Mouse (Mus musculus): Measurements from ENCODE around the gene Gm28308.

DNA sequence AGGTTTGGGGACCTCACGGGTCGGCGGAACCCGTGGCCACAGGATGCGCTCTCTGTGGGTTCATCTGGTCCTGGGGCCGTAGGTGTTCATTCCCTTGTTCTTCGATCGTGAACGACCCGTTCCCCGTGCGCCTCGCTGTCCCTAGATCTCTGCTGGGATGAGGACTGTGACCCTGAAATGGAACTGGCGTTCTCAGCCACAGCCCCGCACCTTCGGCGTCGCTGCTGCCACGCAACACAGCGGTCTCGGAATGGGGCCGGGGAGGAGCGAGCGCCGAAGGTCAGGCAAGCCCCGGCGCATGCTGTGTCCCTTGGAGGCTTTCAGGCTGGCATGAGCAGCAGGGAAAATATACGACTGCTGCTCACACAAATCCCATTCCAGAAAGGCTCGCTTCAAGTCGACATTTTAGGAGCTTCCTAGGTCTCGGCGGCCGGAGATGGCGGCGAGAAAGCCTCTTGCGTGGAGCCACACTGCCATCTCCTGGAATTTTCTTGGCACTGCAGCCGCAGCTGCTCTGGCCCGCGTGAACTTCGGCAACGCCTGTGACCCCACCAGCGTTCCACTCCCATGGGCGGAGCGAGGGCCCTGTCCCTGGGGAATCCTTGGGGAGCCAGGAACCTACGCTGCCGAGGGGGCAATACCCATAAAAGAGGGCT is 8.3 kb upstream of the Gm28308 start, which contains the start of gene Hoxa7:
- TF ChIP-seq CTCF (IDR thresholded peaks at IDR 0.05; ENCODE audit: extremely low read depth, insufficient read depth, insufficient read length, insufficient replicate concordance) (peak; percentile 94), POLR2A (IDR thresholded peaks at IDR 0.05; ENCODE audit: low read depth, low read length) (no peak)
